Mouse (Mus musculus) embryonic facial prominence, embryonic 15.5 days (tissue): ENCODE data around the gene Sgsm1. TPM values are rescaled to one million over a fixed set of nuclear protein-coding genes. Genes with fewer than 3 reads are reported as not detected.
A peak's percentile ranks its signal among the peaks of the same experiment; 100 is the strongest.

Source experiments
- ATAC-seq: fragments of 200-750 bp; cut with Nextera tagmentation; 2 replicates; pipeline ENCODE4 v1.8.0; 2017; ENCODE audit warnings: low read depth, moderate TSS enrichment; ENCODE audit not compliant: insufficient number of reproducible peaks, low FRiP score, low TSS enrichment
- H3K27ac ChIP-seq: fragments of 300-500 bp; sonication (generic); replicated peaks from 2 replicates; pipeline ENCODE4 v1.5.1; 2015; ENCODE audit warnings: mild to moderate bottlenecking, inconsistent platforms
- H3K27me3 ChIP-seq: fragments of 300-500 bp; sonication (generic); 2 replicates; pipeline ENCODE4 v1.6.1; 2015; ENCODE audit warnings: inconsistent platforms
- H3K36me3 ChIP-seq: fragments of 300-500 bp; sonication (generic); 2 replicates; pipeline ENCODE4 v1.6.1; 2015; ENCODE audit warnings: mild to moderate bottlenecking, inconsistent platforms
- H3K4me1 ChIP-seq: fragments of 300-500 bp; sonication (generic); 2 replicates; pipeline ENCODE4 v1.6.1; 2015; ENCODE audit warnings: inconsistent platforms
- H3K4me2 ChIP-seq: fragments of 300-500 bp; sonication (generic); replicated peaks from 2 replicates; pipeline ENCODE4 v1.6.1; 2015; ENCODE audit warnings: mild to moderate bottlenecking, inconsistent platforms
- H3K4me3 ChIP-seq: fragments of 300-500 bp; sonication (generic); replicated peaks from 2 replicates; pipeline ENCODE4 v1.5.1; 2015; ENCODE audit warnings: mild to moderate bottlenecking, inconsistent platforms
- H3K9ac ChIP-seq: fragments of 300-500 bp; sonication (generic); 2 replicates; pipeline ENCODE4 v1.6.1; 2015; ENCODE audit warnings: inconsistent platforms
- H3K9me3 ChIP-seq: fragments of 300-500 bp; sonication (generic); replicated peaks from 2 replicates; pipeline ENCODE4 v1.6.1; 2016; ENCODE audit warnings: inconsistent platforms
- WGBS: fragments of 180-500 bp; shearing (Covaris S2); methylation state at CpG from one replicate; pipeline ENCODE4 v1.1.7; 2015; 5-methylcytosine and 5-hydroxymethylcytosine counted together
- microRNA-seq: library from miRNA; unstranded; fragments of <30 nt; microRNA quantifications from one replicate; pipeline ENCODE4, GENCODE M21; 2016; ENCODE audit warnings: borderline number of aligned reads
- polyA plus RNA-seq: library from polyadenylated mRNA; unstranded; fragments of >200 nt; fragmentation: Nextera tagmentation; extraction: Ambion mirVana; gene quantifications from 2 replicates; pipeline ENCODE4 v1.2.1, GENCODE M21; 2015

Gene Sgsm1
- polyA plus RNA-seq, 1 experiment from 2014 or later, result 3.3 TPM

DNA sequence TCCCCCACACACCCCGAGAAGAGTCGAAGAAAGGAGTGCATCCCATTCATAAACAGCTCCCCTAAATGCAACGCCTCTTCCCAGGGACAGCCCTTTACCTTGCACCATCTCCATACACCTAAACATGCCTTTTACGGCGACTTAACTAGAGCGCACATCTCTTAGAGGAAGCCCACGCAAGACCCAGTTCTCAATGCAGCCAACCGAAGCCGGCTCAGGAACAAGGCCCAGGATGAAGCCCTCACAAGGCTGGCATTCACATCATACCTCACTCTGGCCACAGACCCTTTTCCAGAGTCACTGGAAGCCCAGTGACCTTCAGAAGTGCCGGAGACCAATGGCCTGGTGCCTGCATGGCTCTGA lies 110.8 kb downstream of the Sgsm1 start:
- H3K36me3 ChIP-seq, result no peaks in the 10 kb centered on the region
- no peak overlapping the region for H3K27ac ChIP-seq
- no peaks in the 10 kb centered on the region for H3K9me3 ChIP-seq
- ATAC-seq, result no peak
- peaks cover 15% of the 10 kb centered on the region for H3K4me1 ChIP-seq
- 83% methylated on average over 10 of the region's 10 CpGs for WGBS
- no peak overlapping the region for H3K4me3 ChIP-seq
- H3K9ac ChIP-seq, result no peak overlapping the region
- no peaks in the 10 kb centered on the region for H3K27me3 ChIP-seq
- no peak overlapping the region for H3K4me2 ChIP-seq

DNA sequence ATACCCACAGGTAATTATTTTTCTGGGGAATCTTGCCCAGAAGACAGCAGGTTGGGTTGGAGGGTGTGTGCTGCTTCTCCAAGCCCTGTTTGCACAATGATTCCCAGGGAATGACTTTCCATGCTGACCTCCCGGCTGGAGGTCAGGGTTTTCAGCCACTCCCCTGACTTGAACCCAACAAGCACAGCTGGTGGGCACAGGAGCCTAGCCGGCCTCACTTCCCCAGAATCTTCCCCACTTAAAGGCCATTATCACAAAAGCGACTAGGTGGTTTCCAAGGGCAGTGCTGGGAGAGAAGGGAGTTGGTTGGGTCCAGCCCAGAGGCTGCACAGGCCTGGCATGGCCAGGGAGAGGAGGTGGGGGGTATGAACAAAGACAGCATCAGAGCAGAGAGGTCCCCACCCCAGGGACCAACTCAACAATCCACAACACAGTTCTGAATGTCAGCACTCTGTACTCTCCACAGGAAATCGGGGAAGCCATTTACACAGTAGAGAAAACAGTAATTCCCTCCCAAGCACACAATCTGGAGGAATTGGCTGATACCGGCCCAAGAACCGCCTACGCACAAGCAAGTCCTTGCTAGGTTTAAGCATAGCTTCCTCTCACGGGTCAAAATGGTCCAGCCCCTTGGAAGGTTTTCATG lies 111.3 kb downstream of the Sgsm1 start:
- ATAC-seq, result no peak
- no peaks in the 10 kb centered on the region for H3K9me3 ChIP-seq
- 55% methylated on average over 8 of the region's 8 CpGs for WGBS
- H3K9ac ChIP-seq, result no peak overlapping the region
- no peak overlapping the region for H3K4me2 ChIP-seq
- no peak overlapping the region for H3K4me3 ChIP-seq
- H3K27ac ChIP-seq, result no peak overlapping the region; the same call in 1 of the 2 replicates
- peaks cover 18% of the 10 kb centered on the region for H3K4me1 ChIP-seq
- H3K36me3 ChIP-seq, result no peaks in the 10 kb centered on the region
- no peaks in the 10 kb centered on the region for H3K27me3 ChIP-seq

DNA sequence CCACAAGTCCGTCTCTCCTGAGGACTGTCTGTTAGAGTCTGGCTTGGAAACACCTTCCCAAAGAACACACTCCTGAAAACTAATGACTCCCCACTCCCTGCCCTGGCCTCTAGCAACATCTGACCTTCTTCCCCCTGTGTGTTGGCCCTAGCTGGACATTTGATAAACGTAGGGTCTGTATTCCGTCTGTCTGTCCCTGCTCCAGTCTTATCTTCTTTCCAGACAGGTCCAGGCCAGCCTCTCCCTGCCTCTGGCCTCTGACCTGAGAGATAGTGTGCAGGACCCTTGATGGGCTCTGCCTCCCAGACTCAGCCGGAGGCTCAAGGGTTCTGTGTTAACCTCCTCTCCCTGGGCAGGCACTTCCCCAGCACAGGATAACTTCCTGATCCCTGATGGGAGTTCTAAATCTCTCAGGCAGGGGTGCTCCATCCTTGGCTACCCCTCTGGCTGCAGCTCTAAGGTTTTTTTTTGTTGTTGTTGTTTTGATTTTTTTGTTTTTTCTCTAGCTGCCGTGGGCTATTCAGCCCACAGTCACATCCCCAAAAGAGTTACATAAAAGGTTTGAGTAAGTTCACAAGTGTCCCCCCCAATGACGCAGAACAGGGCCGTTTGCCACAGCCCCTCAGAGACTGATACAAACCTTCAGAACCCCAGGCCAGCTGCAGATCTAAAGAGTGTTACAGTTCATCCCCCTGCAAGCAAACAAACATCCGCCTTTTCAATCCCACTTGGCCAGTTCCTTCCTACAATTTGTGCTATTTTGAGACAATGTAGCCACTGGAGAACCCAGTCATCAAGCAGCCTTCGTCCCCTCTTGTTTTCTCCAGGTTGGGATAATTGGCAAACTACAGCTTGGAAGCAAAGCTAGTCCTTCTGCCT lies 113.4 kb downstream of the Sgsm1 start:
- Histone ChIP-seq H3K9me3 (no peaks in the 10 kb centered on the region), H3K36me3 (no peaks in the 10 kb centered on the region), H3K9ac (no peak overlapping the region), H3K4me1 (peaks cover 18% of the 10 kb centered on the region), H3K27ac (peak overlapping the region; percentile 40; the same call in 1 of the 2 replicates), H3K4me3 (no peak overlapping the region), H3K4me2 (no peak overlapping the region), H3K27me3 (no peaks in the 10 kb centered on the region)
- ATAC-seq, result no peak
- 57% methylated on average over 9 of the region's 9 CpGs for WGBS

DNA sequence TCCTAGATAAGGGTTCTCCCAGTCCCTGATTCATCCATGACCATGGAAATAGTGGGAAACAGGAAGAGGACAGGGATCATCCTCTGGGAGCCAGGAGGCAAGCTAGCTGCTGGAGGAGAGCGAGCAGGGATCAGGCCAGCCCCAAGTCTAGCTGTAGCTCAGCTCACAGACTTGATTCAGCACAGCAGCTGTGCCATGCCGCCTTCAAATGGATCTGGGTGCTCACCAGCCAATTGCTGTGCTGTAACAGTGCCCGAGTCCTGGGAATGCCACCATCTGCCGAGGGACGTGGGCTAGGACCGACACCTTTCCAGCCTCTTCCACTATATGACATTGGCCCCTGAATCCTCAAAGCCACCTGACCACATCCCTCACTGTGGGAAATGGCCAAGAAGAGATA lies 114.7 kb downstream of the Sgsm1 start:
- WGBS, result 75% methylated on average over 6 of the region's 6 CpGs
- no peak overlapping the region for H3K4me3 ChIP-seq

DNA sequence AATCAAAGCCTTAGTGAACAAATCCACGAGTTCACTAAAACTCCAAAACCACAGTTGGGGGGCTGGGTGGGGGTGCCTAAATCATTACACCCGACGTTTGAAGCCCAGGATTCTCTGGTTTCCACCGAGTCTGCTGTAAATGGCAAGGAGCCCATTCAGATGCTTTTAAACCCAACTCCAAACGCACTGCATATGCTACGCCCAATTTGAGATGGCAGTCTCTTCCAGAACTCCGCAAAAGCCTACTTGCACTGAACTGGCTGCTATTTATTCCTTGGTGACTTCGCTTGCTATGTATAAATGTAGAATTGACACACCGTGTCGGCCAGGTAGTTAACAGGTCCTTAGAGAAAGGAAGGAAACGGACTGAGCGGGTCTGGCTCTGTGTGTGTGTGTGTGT lies 115.1 kb downstream of the Sgsm1 start:
- WGBS, result 40% methylated on average over 12 of the region's 12 CpGs
- H3K9me3 ChIP-seq, result no peaks in the 10 kb centered on the region
- H3K27me3 ChIP-seq, result no peaks in the 10 kb centered on the region
- peaks cover 18% of the 10 kb centered on the region for H3K4me1 ChIP-seq
- no peaks in the 10 kb centered on the region for H3K36me3 ChIP-seq
- no peak overlapping the region for H3K4me3 ChIP-seq
- no peak overlapping the region for H3K4me2 ChIP-seq
- ATAC-seq, result no peak
- H3K9ac ChIP-seq, result no peak overlapping the region
- no peak overlapping the region for H3K27ac ChIP-seq

More for the DNA sequence above, 114.7 kb downstream of the Sgsm1 start:
- ATAC-seq, result no peak
- Histone ChIP-seq H3K36me3 (no peaks in the 10 kb centered on the region), H3K27me3 (no peaks in the 10 kb centered on the region), H3K4me1 (peaks cover 18% of the 10 kb centered on the region), H3K9ac (no peak overlapping the region), H3K9me3 (no peaks in the 10 kb centered on the region), H3K4me2 (no peak overlapping the region), H3K27ac (no peak overlapping the region)

DNA sequence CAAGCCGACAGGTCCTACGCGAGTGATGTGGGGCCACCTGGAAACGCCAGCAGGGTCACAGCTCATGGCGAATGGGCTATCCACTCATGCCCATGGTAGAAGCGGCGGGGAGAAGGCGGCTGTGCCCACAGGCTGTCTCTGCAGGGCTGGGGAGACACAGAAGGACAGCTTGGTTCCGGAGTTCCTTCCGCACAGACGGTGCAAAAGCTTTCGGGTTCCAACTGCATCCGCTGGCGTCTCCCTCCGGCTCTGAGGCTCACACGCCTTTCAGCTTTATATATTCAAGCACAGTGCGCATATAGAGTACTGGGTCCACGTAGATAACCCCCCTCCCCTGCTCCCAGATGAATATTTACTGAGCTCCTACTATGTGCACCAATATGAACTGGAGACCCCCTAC lies 116.8 kb downstream of the Sgsm1 start:
- 87% methylated on average over 18 of the region's 18 CpGs for WGBS
- no peaks in the 10 kb centered on the region for H3K36me3 ChIP-seq
- H3K9ac ChIP-seq, result no peak overlapping the region
- peaks cover 18% of the 10 kb centered on the region for H3K4me1 ChIP-seq
- no peak for ATAC-seq
- no peaks in the 10 kb centered on the region for H3K27me3 ChIP-seq
- no peak overlapping the region for H3K4me3 ChIP-seq
- no peak overlapping the region for H3K27ac ChIP-seq
- no peaks in the 10 kb centered on the region for H3K9me3 ChIP-seq
- H3K4me2 ChIP-seq, result no peak overlapping the region

Small RNA genes within 50 kb of the gene (microRNA-seq; reads per million reads assigned to microRNA genes)
- gene Mir7229, result not detected
- not detected for gene Mir7230

Other genes with a start within 250 kb of the Sgsm1 start
- gene Crybb2, start 240.7 kb downstream of the Sgsm1 start, polyA plus RNA-seq, result not detected in 2 replicates
- gene Crybb3, start 229.2 kb downstream of the Sgsm1 start, polyA plus RNA-seq, result 5.0 and 5.4 TPM in 2 replicates
- 14.2 and 16.4 TPM in 2 replicates for gene 2900026A02Rik, start 89.5 kb downstream of the Sgsm1 start, polyA plus RNA-seq
- 0.79 and 1.3 TPM in 2 replicates for gene Tmem211, start 83.9 kb downstream of the Sgsm1 start, polyA plus RNA-seq
- not detected in 2 replicates for gene Aym1, start 46.5 kb upstream of the Sgsm1 start, polyA plus RNA-seq
- gene Wscd2, start 179.5 kb upstream of the Sgsm1 start, polyA plus RNA-seq, result 13.2 and 14.7 TPM in 2 replicates